Mouse (Mus musculus): ENCODE measurements around the gene Srd5a1. TPM values are rescaled to one million over a fixed set of nuclear protein-coding genes. Genes with fewer than 3 reads are reported as not detected.
"Not testable (repeated sequence)": the region's sequence is repeated elsewhere in the genome, so short reads cannot be mapped to it uniquely, and the experiment has no call there.

Srd5a1 gene
- polyA plus RNA-seq, 1 experiment, result 20.9 TPM

DNA sequence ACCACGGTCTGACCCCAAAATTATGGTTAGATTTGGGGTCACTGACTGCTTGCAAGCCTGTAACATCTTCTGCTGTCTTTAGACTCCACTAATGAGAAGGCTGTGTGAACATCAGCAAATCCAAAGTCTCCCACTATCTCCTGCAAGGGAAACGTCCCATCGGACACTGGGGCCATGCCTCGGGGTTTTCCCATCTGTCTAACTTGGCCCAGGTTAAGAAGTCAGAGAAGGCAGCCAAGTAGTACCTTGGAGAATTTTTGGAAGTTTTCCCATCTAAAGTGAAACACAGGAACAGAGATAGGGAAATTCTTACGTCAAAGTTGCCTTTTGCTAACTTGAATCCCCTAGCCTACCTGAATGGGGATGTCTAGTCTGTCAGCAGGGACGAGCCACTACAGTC lies 27.7 kb downstream of the Srd5a1 start:
- TF ChIP-seq CTCF (IDR thresholded peaks at IDR 0.05; ENCODE audit: extremely low read depth, insufficient read length, insufficient replicate concordance, low read depth, low read length), result no peak
- no peak for TF ChIP-seq POLR2A (IDR thresholded peaks at IDR 0.05; ENCODE audit: low read depth, low read length)
- no peak overlapping the region for H3K27ac ChIP-seq (ENCODE audit: insufficient read depth, low read depth, low read length)
- H3K27me3 ChIP-seq (ENCODE audit: control insufficient read depth, insufficient read depth, low read length), result no peaks in the 10 kb centered on the region
- no peak overlapping the region for H3K4me3 ChIP-seq (ENCODE audit: low read depth, low read length)
- peaks cover 9% of the 10 kb centered on the region; the same call in 1 of the 2 replicates for H3K4me1 ChIP-seq (ENCODE audit: control insufficient read depth, insufficient read depth, insufficient read length, low read length)
- no peaks in the 10 kb centered on the region for H3K36me3 ChIP-seq (ENCODE audit: control insufficient read depth, insufficient read depth, low read length)
- WGBS, result 60% methylated on average over 6 of the region's 6 CpGs

DNA sequence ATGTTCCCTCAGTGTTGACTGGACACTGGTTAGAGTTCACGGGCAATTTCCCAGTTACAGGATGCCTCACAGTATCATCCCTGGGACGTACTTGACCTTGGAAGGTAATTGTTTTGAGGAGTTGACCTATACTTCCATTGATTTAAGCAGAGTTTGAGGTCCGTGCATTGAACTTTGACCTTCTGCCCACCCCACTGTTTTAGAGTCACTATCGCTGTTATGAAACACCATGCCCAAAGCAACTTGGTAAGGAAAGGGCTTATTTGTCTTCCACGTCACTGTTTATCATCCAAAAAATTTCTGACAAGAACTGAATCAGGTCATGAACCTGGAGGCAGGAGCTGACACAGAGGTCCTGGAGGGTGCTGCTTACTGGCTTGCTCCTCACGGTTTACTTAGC lies 28.8 kb downstream of the Srd5a1 start:
- peaks cover 9% of the 10 kb centered on the region; the same call in 1 of the 2 replicates for H3K4me1 ChIP-seq (ENCODE audit: control insufficient read depth, insufficient read depth, insufficient read length, low read length)
- H3K4me3 ChIP-seq (ENCODE audit: low read depth, low read length), result no peak overlapping the region
- no peaks in the 10 kb centered on the region for H3K36me3 ChIP-seq (ENCODE audit: control insufficient read depth, insufficient read depth, low read length)
- no peaks in the 10 kb centered on the region for H3K27me3 ChIP-seq (ENCODE audit: control insufficient read depth, insufficient read depth, low read length)
- WGBS, result 93% methylated on average over 6 of the region's 6 CpGs
- H3K27ac ChIP-seq (ENCODE audit: insufficient read depth, low read depth, low read length), result no peak overlapping the region
- no peak for TF ChIP-seq CTCF (IDR thresholded peaks at IDR 0.05; ENCODE audit: extremely low read depth, insufficient read length, insufficient replicate concordance, low read depth, low read length)
- TF ChIP-seq POLR2A (IDR thresholded peaks at IDR 0.05; ENCODE audit: low read depth, low read length), result no peak

DNA sequence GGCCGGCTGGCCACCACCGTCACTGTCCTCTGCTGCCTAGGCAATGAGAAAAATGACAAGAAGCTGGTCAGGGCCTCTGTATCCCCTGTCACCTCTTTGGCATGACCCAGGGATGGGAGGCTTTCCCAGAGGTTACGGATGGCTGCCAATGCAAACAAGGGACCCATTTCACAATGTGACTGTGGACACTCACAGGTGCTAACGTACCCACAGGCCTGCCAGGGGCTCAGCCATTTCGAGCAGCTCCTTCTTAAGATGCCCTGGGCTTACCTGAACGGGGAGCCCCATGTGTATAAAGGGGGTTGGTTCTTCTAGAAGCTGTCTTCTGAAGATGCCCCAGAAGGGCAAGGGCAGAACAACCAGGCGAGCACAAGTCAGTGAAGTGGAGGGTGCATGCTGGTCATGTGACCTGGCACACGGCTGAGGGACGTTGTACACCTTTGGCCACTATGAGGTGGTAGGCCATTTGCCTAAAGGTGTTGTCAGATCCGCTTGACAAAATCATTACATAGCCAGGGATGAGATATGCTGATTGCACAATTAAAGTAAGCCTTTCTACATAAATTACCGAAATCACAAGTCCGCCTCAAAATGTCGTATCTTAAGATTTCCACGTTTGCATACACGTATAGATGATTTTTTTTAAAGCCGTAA lies 33.9 kb downstream of the Srd5a1 start:
- H3K27ac ChIP-seq (ENCODE audit: insufficient read depth, low read depth, low read length), result no peak overlapping the region
- H3K4me1 ChIP-seq (ENCODE audit: control insufficient read depth, insufficient read depth, insufficient read length, low read length), result peaks cover 7% of the 10 kb centered on the region; the same call in 1 of the 2 replicates
- no peaks in the 10 kb centered on the region for H3K27me3 ChIP-seq (ENCODE audit: control insufficient read depth, insufficient read depth, low read length)
- no peak overlapping the region for H3K4me3 ChIP-seq (ENCODE audit: low read depth, low read length)
- H3K36me3 ChIP-seq (ENCODE audit: control insufficient read depth, insufficient read depth, low read length), result no peaks in the 10 kb centered on the region
- TF ChIP-seq POLR2A (IDR thresholded peaks at IDR 0.05; ENCODE audit: low read depth, low read length) (no peak), CTCF (IDR thresholded peaks at IDR 0.05; ENCODE audit: extremely low read depth, insufficient read length, insufficient replicate concordance, low read depth, low read length) (no peak)
- 91% methylated on average over 16 of the region's 16 CpGs for WGBS

DNA sequence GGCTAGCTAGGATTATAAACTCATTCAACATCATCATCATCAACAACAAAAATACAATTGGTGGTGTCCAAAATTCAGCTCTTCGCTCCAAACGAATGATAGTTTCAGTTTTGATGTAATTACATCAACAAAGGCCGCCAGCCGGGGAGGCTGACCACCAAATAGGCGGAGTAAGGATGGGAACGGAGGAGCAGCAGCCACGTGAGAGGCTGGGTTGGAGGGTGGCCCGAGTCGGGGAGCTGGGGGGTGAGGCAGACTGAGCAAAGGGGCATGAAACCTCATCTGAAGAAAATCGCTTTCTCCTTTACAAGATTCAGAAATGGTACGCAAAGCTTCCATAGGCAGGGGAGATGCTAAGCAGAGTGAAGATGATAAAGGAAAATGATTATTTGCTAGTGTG lies 34.6 kb downstream of the Srd5a1 start:
- Histone ChIP-seq H3K4me1 (ENCODE audit: control insufficient read depth, insufficient read depth, insufficient read length, low read length) (peaks cover 5% of the 10 kb centered on the region; the same call in 1 of the 2 replicates), H3K27ac (ENCODE audit: insufficient read depth, low read depth, low read length) (no peak overlapping the region), H3K36me3 (ENCODE audit: control insufficient read depth, insufficient read depth, low read length) (no peaks in the 10 kb centered on the region), H3K4me3 (ENCODE audit: low read depth, low read length) (no peak overlapping the region), H3K27me3 (ENCODE audit: control insufficient read depth, insufficient read depth, low read length) (no peaks in the 10 kb centered on the region)
- TF ChIP-seq POLR2A (IDR thresholded peaks at IDR 0.05; ENCODE audit: low read depth, low read length) (no peak), CTCF (IDR thresholded peaks at IDR 0.05; ENCODE audit: extremely low read depth, insufficient read length, insufficient replicate concordance, low read depth, low read length) (no peak)
- 61% methylated on average over 11 of the region's 11 CpGs for WGBS

DNA sequence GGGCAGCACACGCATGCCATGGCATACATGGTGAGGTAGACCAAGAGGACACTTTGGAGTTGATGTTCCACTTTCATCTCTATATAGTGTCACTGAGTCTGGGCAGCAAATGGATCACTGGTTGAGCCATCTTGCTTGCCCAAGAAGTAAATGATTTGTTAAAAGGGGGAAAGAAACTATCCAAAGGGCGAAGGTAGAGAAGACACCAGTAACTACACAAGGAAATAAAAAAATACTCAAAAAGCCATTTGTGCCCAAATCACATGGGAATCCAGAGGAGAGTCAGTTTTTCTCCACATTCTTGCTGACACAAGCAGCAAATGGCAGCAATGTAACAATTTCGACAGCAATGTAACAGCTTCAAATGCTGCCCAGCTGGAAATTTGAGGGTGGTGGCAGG lies 38.6 kb downstream of the Srd5a1 start:
- Histone ChIP-seq H3K4me1 (ENCODE audit: control insufficient read depth, insufficient read depth, insufficient read length, low read length) (peaks cover 9% of the 10 kb centered on the region; the same call in 1 of the 2 replicates), H3K36me3 (ENCODE audit: control insufficient read depth, insufficient read depth, low read length) (no peaks in the 10 kb centered on the region), H3K27me3 (ENCODE audit: control insufficient read depth, insufficient read depth, low read length) (no peaks in the 10 kb centered on the region), H3K4me3 (ENCODE audit: low read depth, low read length) (no peak overlapping the region), H3K27ac (ENCODE audit: insufficient read depth, low read depth, low read length) (no peak overlapping the region)
- TF ChIP-seq POLR2A (IDR thresholded peaks at IDR 0.05; ENCODE audit: low read depth, low read length), result no peak
- TF ChIP-seq CTCF (IDR thresholded peaks at IDR 0.05; ENCODE audit: extremely low read depth, insufficient read length, insufficient replicate concordance, low read depth, low read length), result no peak
- 92% methylated on average over 3 of the region's 3 CpGs for WGBS

DNA sequence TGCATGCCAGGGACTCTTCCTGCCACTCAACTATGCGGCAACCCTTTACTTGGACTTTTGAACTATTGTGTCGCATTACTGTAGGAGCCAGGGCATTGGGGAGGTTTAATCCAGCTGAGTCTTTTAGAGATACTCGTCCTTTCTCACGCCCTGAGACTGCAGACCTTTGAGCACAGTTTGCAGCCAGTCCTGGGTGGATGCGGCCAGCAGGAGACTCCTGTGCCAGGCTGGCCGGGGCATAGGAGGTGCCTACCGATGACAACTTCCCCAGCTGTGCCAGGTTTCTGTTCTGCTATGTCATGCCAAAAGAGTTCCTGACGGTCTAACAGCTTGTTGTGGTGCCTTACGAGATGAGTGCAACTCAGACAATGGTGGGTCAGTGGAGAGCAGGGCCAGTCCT lies 42.0 kb downstream of the Srd5a1 start:
- 0 out of 2 replicates have a peak, but pooled peaks have one; percentile 17 for TF ChIP-seq CTCF (IDR thresholded peaks at IDR 0.05; ENCODE audit: extremely low read depth, insufficient read length, insufficient replicate concordance, low read depth, low read length)
- TF ChIP-seq POLR2A (IDR thresholded peaks at IDR 0.05; ENCODE audit: low read depth, low read length), result no peak
- peak overlapping the region; percentile 91 for H3K27ac ChIP-seq (ENCODE audit: insufficient read depth, low read depth, low read length)
- no peaks in the 10 kb centered on the region for H3K27me3 ChIP-seq (ENCODE audit: control insufficient read depth, insufficient read depth, low read length)
- no peaks in the 10 kb centered on the region for H3K36me3 ChIP-seq (ENCODE audit: control insufficient read depth, insufficient read depth, low read length)
- no peak overlapping the region; the same call in 1 of the 2 replicates for H3K4me3 ChIP-seq (ENCODE audit: low read depth, low read length)
- 27% methylated on average over 9 of the region's 9 CpGs for WGBS
- peaks cover 8% of the 10 kb centered on the region; the same call in 1 of the 2 replicates for H3K4me1 ChIP-seq (ENCODE audit: control insufficient read depth, insufficient read depth, insufficient read length, low read length)

DNA sequence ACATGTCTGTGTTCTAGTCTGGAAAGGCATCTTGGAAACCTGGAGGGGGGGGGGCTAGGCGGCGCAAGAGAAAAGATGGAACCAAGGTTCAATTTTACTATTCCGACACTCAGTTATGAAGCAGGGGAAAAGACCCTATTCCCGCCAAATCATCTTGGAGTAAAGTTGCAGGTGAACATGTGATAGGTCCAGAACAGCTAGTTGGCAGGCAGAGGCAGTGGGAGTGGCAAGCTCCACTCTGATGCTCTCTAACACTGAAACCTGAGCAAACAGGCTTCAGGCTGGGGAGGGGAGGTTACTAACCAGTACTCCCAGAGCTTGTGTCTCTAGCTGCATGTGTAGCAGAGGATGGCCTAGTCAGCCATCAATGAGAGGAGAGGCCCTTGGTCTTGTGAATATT lies 45.8 kb downstream of the Srd5a1 start:
- not testable (repeated sequence) for H3K27me3 ChIP-seq (ENCODE audit: control insufficient read depth, insufficient read depth, low read length)
- WGBS, result 79% methylated on average over 4 of the region's 4 CpGs

More for the DNA sequence above, 45.8 kb downstream of the Srd5a1 start:
- not testable (repeated sequence) for H3K27ac ChIP-seq (ENCODE audit: insufficient read depth, low read depth, low read length); H3K36me3 ChIP-seq (ENCODE audit: control insufficient read depth, insufficient read depth, low read length); H3K4me3 ChIP-seq (ENCODE audit: low read depth, low read length)
- H3K4me1 ChIP-seq (ENCODE audit: control insufficient read depth, insufficient read depth, insufficient read length, low read length), result peaks cover 19% of the 10 kb centered on the region; the same call in 1 of the 2 replicates

Measured in small intestine, adult 2 months (tissue).